Mouse (Mus musculus) liver, postnatal 0 days (tissue): ENCODE measurements around the gene Heatr9. TPM values are rescaled to one million over a fixed set of nuclear protein-coding genes. Genes with fewer than 3 reads are reported as not detected.

ENCODE experiments used
- ATAC-seq: fragments of 200-750 bp; cut with Nextera tagmentation; 2 replicates; pipeline ENCODE4 v1.8.0; 2017; ENCODE audit warnings: mild to moderate bottlenecking, moderate library complexity
- DNase-seq: peaks from one replicate; pipeline ENCODE4 v3.0.0-alpha.2; 2016
- H3K27ac ChIP-seq: fragments of 300-500 bp; sonication (generic); 2 replicates; pipeline ENCODE4 v1.5.1; 2014; ENCODE audit warnings: antibody characterized with exemption, moderate library complexity, mild to moderate bottlenecking, low read depth
- H3K27me3 ChIP-seq: fragments of 300-500 bp; sonication (generic); 2 replicates; pipeline ENCODE4 v1.6.1; 2014; ENCODE audit warnings: low read length, control low read depth, mixed read lengths; ENCODE audit not compliant: insufficient read depth
- H3K36me3 ChIP-seq: fragments of 300-500 bp; sonication (generic); replicated peaks from 2 replicates; pipeline ENCODE4 v1.6.1; 2014; ENCODE audit warnings: mild to moderate bottlenecking, control low read depth, low read length, moderate library complexity, mixed read lengths; ENCODE audit not compliant: insufficient read depth
- H3K4me1 ChIP-seq: fragments of 300-500 bp; sonication (generic); 2 replicates; pipeline ENCODE4 v1.6.1; 2014; ENCODE audit warnings: antibody characterized with exemption, mild to moderate bottlenecking, control low read depth; ENCODE audit not compliant: insufficient read depth
- H3K4me2 ChIP-seq: fragments of 300-500 bp; sonication (generic); 2 replicates; pipeline ENCODE4 v1.6.1; 2014; ENCODE audit warnings: low read depth, mild to moderate bottlenecking, low read length, moderate library complexity, mixed read lengths
- H3K4me3 ChIP-seq: fragments of 300-500 bp; sonication (generic); 2 replicates; pipeline ENCODE4 v1.5.1; 2014; ENCODE audit warnings: low read depth, low read length
- H3K9ac ChIP-seq: fragments of 300-500 bp; sonication (generic); replicated peaks from 2 replicates; pipeline ENCODE4 v1.6.1; 2014; ENCODE audit warnings: mild to moderate bottlenecking, moderate library complexity
- H3K9me3 ChIP-seq: fragments of 300-500 bp; sonication (generic); 2 replicates; pipeline ENCODE4 v1.6.1; 2016; ENCODE audit warnings: mild to moderate bottlenecking, control low read depth, low read length, mixed read lengths
- CTCF ChIP-seq: sonication (generic); IDR thresholded peaks from 2 replicates; pipeline ENCODE4 v1.5.1; 2016; ENCODE audit warnings: antibody characterized with exemption, low read depth
- EP300 ChIP-seq: IDR thresholded peaks from 2 replicates; pipeline ENCODE4 v1.6.1; 2016; ENCODE audit warnings: antibody characterized with exemption, low read depth, mild to moderate bottlenecking
- WGBS: fragments of 180-500 bp; shearing (Covaris S2); extraction: QIAGEN DNeasy Blood & Tissue Kit; methylation state at CpG from one replicate; pipeline ENCODE4 v1.1.7; 2014; ENCODE audit not compliant: insufficient replicate concordance; 5-methylcytosine and 5-hydroxymethylcytosine counted together
- polyA plus RNA-seq: library from polyadenylated mRNA; unstranded; fragments of >200 nt; fragmentation: Nextera tagmentation; extraction: Ambion mirVana; gene quantifications from 2 replicates; pipeline ENCODE4 v1.2.1, GENCODE M21; 2015

The Heatr9 gene
- not detected in 2 replicates for polyA plus RNA-seq

DNA sequence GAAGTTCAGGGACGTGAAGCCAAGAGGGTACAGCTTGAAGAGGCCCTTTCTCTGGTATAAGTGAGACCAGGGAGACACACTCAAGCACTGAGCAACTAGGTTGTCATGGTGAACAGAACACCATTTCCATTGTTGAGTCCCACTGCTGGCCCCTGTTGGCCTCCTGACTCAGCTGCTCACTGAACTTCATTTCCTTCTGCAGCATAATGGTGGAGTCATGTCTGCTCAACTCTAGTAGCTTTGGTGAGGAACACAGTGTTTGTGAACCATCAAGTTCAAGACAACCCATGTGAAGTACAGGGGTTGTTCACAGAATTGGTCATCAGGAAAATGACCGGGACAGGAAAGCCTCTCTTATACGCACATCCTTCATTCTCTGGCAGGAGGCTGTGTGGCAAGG lies at the start of gene Heatr9:
Gene Heatr9 (minus strand): TSS at position 101 of the 400 bp plus-strand sequence.
- WGBS = 78% methylated on average over 3 of the region's 3 CpGs

DNA sequence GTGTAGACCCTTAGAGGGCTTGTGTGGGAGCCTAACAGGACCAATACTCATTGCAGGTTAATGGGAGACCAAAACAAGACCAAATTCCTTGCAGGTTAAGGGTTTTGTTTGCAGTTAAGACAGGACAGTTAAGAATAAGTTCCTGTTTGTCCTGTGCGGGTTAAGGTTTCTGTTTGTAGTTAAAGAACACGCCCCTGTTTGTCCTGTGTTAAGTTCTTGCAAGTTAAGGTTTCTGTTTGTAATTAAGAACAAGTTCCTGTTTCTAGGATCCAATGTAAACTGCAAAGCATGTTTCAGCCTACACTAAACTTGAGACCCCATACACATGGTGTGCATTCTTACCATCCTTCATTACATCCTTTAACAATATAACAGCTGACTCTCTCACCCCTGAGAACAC lies 48.2 kb upstream of the Heatr9 start:
- H3K9me3 ChIP-seq = no peaks in the 10 kb centered on the region
- 19% methylated on average over 2 of the region's 2 CpGs for WGBS
- H3K4me1 ChIP-seq = peaks cover 14% of the 10 kb centered on the region
- no peaks in the 10 kb centered on the region for H3K36me3 ChIP-seq
- H3K4me3 ChIP-seq = no peak overlapping the region
- no peaks in the 10 kb centered on the region for H3K27me3 ChIP-seq
- DNase-seq (no peak), ATAC-seq (no peak)
- no peak for TF ChIP-seq EP300
- TF ChIP-seq CTCF = no peak
- H3K9ac ChIP-seq = no peak overlapping the region
- H3K4me2 ChIP-seq = no peak overlapping the region
- H3K27ac ChIP-seq = peak overlapping the region; percentile 66

More for the DNA sequence above, at the start of gene Heatr9:
- DNase-seq (no peak), ATAC-seq (no peak)
- no peak within 1 kb of the TSS for H3K9ac ChIP-seq
- no peaks in the 10 kb centered on the region for H3K9me3 ChIP-seq
- no peak within 1 kb of the TSS for H3K27ac ChIP-seq
- H3K27me3 ChIP-seq = no peaks in the 10 kb centered on the region
- no peak for TF ChIP-seq CTCF
- TF ChIP-seq EP300 = no peak
- no peaks in the 10 kb centered on the region for H3K36me3 ChIP-seq
- H3K4me3 ChIP-seq = no peak within 1 kb of the TSS
- no peak within 1 kb of the TSS for H3K4me2 ChIP-seq
- H3K4me1 ChIP-seq = no peaks in the 10 kb centered on the region

DNA sequence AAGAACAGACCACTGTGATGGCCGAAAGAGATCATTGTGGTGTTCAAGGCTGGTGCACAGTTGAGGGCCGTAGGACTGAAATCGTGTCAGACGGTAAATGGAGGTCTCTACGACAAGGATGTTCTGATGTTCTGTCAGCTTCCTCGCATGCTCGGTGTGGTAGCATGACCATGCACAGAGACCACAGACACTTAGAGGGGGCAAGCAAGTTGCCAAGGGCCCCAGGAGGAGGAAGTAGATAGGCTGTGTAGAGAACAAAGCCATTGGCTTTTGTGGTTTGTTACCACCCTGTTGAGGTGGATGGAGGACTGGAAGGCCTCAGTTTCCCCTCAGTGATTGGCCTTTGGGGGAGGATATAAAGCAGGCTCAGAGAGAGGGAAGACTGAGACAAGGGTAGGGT lies 47.3 kb upstream of the Heatr9 start:
- Histone ChIP-seq H3K4me2 (no peak overlapping the region), H3K9me3 (no peaks in the 10 kb centered on the region), H3K27me3 (no peaks in the 10 kb centered on the region), H3K36me3 (no peaks in the 10 kb centered on the region), H3K4me1 (peaks cover 14% of the 10 kb centered on the region), H3K4me3 (no peak overlapping the region), H3K9ac (no peak overlapping the region), H3K27ac (peak overlapping the region; percentile 66; the same call in 1 of the 2 replicates)
- DNase-seq (no peak), ATAC-seq (no peak)
- TF ChIP-seq CTCF (no peak), EP300 (no peak)
- 37% methylated on average over 7 of the region's 7 CpGs for WGBS

DNA sequence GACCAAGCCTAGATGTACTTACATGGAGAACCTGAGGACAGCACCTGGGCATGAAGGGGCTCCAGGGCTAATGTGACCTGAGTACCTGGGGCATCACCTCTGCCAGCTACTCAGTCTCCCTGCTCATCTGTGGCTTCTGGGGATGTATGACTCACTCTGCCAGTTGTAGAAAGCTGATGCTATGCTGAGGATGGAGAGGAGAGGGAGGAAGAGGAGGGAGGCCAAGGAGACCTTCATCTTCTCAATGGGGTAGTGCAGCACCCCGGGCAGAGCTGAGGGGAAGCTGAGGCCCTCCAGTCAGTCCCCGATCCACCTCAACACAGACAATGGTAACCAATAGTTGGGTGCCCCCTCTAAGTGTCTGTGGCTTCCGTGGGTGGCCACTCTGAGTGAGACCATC lies 46.8 kb upstream of the Heatr9 start:
- 53% methylated on average over 3 of the region's 3 CpGs for WGBS
- Histone ChIP-seq H3K36me3 (no peaks in the 10 kb centered on the region), H3K4me2 (no peak overlapping the region), H3K4me3 (no peak overlapping the region), H3K9ac (no peak overlapping the region), H3K27ac (no peak overlapping the region), H3K4me1 (peaks cover 17% of the 10 kb centered on the region), H3K9me3 (no peaks in the 10 kb centered on the region), H3K27me3 (no peaks in the 10 kb centered on the region)
- DNase-seq = no peak
- ATAC-seq = no peak
- TF ChIP-seq EP300 = no peak
- no peak for TF ChIP-seq CTCF

DNA sequence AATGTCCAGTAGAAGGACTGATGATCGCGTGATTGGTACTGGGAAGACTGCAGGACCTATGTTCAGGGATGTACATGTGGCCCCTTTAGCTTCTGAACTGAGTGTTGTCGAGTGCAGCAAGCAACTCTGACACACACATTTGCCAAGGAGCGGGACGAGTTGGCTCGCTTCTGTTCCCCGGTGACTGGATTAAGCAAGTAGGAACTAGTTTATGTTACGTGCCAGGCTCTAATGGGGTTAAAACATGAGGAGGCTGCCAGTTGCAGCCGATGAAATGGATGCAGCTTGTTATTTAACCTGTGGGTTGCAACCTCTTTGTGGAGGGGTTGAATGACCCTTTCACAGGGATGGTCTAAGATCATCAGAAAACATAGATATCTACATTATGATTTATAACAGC lies 46.1 kb upstream of the Heatr9 start:
- no peak for TF ChIP-seq CTCF
- TF ChIP-seq EP300 = no peak
- Histone ChIP-seq H3K4me2 (no peak overlapping the region), H3K4me1 (peaks cover 22% of the 10 kb centered on the region), H3K27me3 (no peaks in the 10 kb centered on the region), H3K4me3 (no peak overlapping the region), H3K27ac (no peak overlapping the region), H3K9ac (no peak overlapping the region), H3K36me3 (no peaks in the 10 kb centered on the region), H3K9me3 (no peaks in the 10 kb centered on the region)
- WGBS = 74% methylated on average over 9 of the region's 9 CpGs
- ATAC-seq (no peak), DNase-seq (no peak)

DNA sequence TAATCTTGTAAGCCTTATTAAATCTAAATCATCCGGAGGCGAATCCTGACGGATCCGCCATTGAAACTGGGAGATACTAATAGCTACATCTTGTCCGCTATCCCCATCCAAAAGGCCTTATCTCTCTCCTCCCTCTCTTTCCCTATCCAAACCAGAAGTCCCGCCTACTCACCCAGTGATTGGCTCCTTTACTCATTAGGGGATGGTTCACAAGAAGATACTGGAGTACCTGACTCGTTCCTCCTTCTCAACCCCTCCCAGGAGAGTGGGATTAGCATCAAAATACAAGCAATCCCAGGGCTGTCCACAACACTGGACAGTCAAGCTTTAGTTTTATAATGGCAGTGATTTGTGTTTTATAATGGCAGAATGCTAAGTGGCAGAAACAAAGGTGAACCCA lies 45.3 kb upstream of the Heatr9 start:
- ATAC-seq = no peak
- H3K4me1 ChIP-seq = peaks cover 23% of the 10 kb centered on the region
- DNase-seq = no peak
- no peaks in the 10 kb centered on the region for H3K9me3 ChIP-seq
- no peaks in the 10 kb centered on the region for H3K27me3 ChIP-seq
- no peaks in the 10 kb centered on the region for H3K36me3 ChIP-seq
- TF ChIP-seq CTCF (no peak), EP300 (no peak)
- H3K27ac ChIP-seq = no peak overlapping the region
- 73% methylated on average over 7 of the region's 7 CpGs for WGBS
- H3K4me3 ChIP-seq = no peak overlapping the region
- H3K9ac ChIP-seq = no peak overlapping the region
- H3K4me2 ChIP-seq = no peak overlapping the region

DNA sequence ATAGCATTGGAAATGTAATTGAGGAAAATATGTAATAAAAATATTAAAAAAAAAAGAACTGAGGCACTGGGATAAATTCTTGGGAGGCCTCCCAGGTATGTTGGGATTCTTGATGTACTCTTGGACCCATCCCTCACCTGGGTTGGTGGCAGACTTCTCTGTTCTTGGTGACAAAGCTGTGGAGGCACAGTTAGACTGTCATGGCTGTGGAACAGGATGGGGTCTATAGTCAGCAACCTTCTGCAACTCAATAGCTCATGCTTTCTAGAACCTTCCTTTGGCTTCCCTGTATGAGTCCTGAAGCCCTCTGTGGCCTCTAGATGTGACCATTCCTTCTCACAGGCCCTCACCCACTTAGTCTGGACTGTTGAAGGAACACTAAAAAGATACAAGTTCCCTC lies 44.6 kb upstream of the Heatr9 start:
- TF ChIP-seq CTCF = no peak
- no peak for TF ChIP-seq EP300
- DNase-seq = no peak
- Histone ChIP-seq H3K36me3 (no peaks in the 10 kb centered on the region), H3K4me3 (no peak overlapping the region), H3K27ac (no peak overlapping the region), H3K9ac (no peak overlapping the region), H3K4me2 (no peak overlapping the region), H3K4me1 (peaks cover 27% of the 10 kb centered on the region), H3K27me3 (no peaks in the 10 kb centered on the region), H3K9me3 (no peaks in the 10 kb centered on the region)
- ATAC-seq = no peak
